In genomic region chr5:111273589-111273988, GRCm38 (mm10) we compare ENCODE assay signal across 8 mouse cellular contexts. TPM values are rescaled to one million over a fixed set of nuclear protein-coding genes. Genes with fewer than 3 reads are reported as not detected.
A peak's percentile ranks its signal among the peaks of the same experiment; 100 is the strongest.
DNase-seq lines count a peak whose midpoint lies in the region; ATAC-seq lines count a peak whose summit lies in the region.

No protein-coding gene starts in this region.

- peaks cover 33% of the 10 kb centered on the region for H3K36me3 ChIP-seq in hindbrain, embryonic 12.5 days

- no peak overlapping the region for H3K4me2 ChIP-seq in hindbrain, embryonic 12.5 days (replicated peaks)

- peak; percentile 72 for DNase-seq in MN1 (ENCODE audit: low spot score)
- peak; percentile 81 to 88 for DNase-seq in cerebellum, adult 18-20 months
- DNase-seq in forelimb bud, embryonic 11.5 days (ENCODE audit: low read depth, low spot score), result peak; percentile 65
- DNase-seq in layer of hippocampus, postnatal 10 days (ENCODE audit: low spot score in 2 of 2), result peak; percentile 86 to 91
- peak; percentile 92 for DNase-seq in lung, postnatal 14 days
- peak; percentile 81 for DNase-seq in retina, embryonic 14.5 days (ENCODE audit: low spot score)
- peak; percentile 91 for DNase-seq in thymus, postnatal 4 days

- peak overlapping the region; percentile 40; the same call in 1 of the 2 replicates for H3K27ac ChIP-seq in hindbrain, embryonic 12.5 days

- no peaks in the 10 kb centered on the region for H3K27me3 ChIP-seq in hindbrain, embryonic 12.5 days

- H3K9me3 ChIP-seq in hindbrain, embryonic 12.5 days (replicated peaks), result no peaks in the 10 kb centered on the region

- H3K4me1 ChIP-seq in hindbrain, embryonic 12.5 days, result peaks cover 8% of the 10 kb centered on the region; the same call in 1 of the 2 replicates

- H3K4me3 ChIP-seq in hindbrain, embryonic 12.5 days, result no peak overlapping the region

- WGBS in hindbrain, embryonic 12.5 days, result 30% methylated on average over 10 of the region's 10 CpGs

- peak; percentile 66; the same call in 1 of the 2 replicates for ATAC-seq in hindbrain, embryonic 12.5 days (ENCODE audit: low FRiP score)

- no peak overlapping the region for H3K9ac ChIP-seq in hindbrain, embryonic 12.5 days

RNA-seq across cellular contexts. Expression of gene Pitpnb, which starts 57.0 kb away (rescaled TPM):
- polyA plus RNA-seq in hindbrain, embryonic 12.5 days (2016; fragmentation: Nextera tagmentation; extraction: Ambion mirVana), result 100 and 111 TPM in 2 replicates
- 10 to 100 TPM; 68.3 to 73.7 TPM for total RNA-seq in layer of hippocampus, postnatal 10 days (2021)
